Mouse (Mus musculus) monocyte, adult 5-6 weeks (primary cell): Measurements from ENCODE around the gene Copa. TPM values are rescaled to one million over a fixed set of nuclear protein-coding genes. Genes with fewer than 3 reads are reported as not detected.

Experiments used
- ATAC-seq: fragments of 153-309, 156-312 bp; replicated peaks from 2 replicates; pipeline ENCODE4 v1.8.0; 2017; ENCODE audit warnings: mild to moderate bottlenecking; ENCODE audit not compliant: low TSS enrichment, insufficient number of reproducible peaks, severe bottlenecking, poor library complexity, low FRiP score
- total RNA-seq: library from RNA; stranded (forward); fragments of 200-1000, 200-491, 200-594 nt; gene quantifications from 3 replicates; pipeline ENCODE4 v1.2.3, GENCODE M21; 2017

The Copa gene
- total RNA-seq, result 154 to 190 TPM (median 159 TPM) in 3 replicates

- ATAC-seq, result peak; percentile 99
Measured at GRCm38 (mm10) chr1:172082101-172082898, at the start of gene Copa, which contains the start of gene Ncstn. TSS of gene Copa (plus strand) at chr1:172082529. TSS of gene Ncstn (minus strand) at chr1:172082795.

- ATAC-seq, result no peak
Measured at GRCm38 (mm10) chr1:172046410-172046809, 35.9 kb upstream of the Copa start.

- ATAC-seq, result peak; percentile 60; the same call in 1 of the 2 replicates
Measured at GRCm38 (mm10) chr1:172046938-172047337, 35.4 kb upstream of the Copa start.

- no peak for ATAC-seq
Measured at GRCm38 (mm10) chr1:172048241-172048734, 34.0 kb upstream of the Copa start.

GRCm38 (mm10) chr1:172049131-172049782 lies 33.1 kb upstream of the Copa start:
- ATAC-seq, result no peak

- ATAC-seq, result no peak
Measured at GRCm38 (mm10) chr1:172052766-172053279, 29.5 kb upstream of the Copa start.

- no peak for ATAC-seq
Measured at GRCm38 (mm10) chr1:172053541-172054440, 28.5 kb upstream of the Copa start.

- no peak for ATAC-seq
Measured at GRCm38 (mm10) chr1:172056251-172056650, 26.1 kb upstream of the Copa start.

- ATAC-seq, result no peak
Measured at GRCm38 (mm10) chr1:172057491-172057921, 24.8 kb upstream of the Copa start, which contains the start of gene Nhlh1. TSS of gene Nhlh1 (minus strand) at chr1:172057573.

GRCm38 (mm10) chr1:172058321-172058720 lies 24.0 kb upstream of the Copa start:
- ATAC-seq, result no peak

GRCm38 (mm10) chr1:172058874-172059273 lies 23.5 kb upstream of the Copa start:
- no peak for ATAC-seq

- no peak for ATAC-seq
Measured at GRCm38 (mm10) chr1:172060659-172061058, 21.7 kb upstream of the Copa start.

- no peak for ATAC-seq
Measured at GRCm38 (mm10) chr1:172061217-172061616, 21.1 kb upstream of the Copa start.

- no peak for ATAC-seq
Measured at GRCm38 (mm10) chr1:172062101-172062500, 20.2 kb upstream of the Copa start.

GRCm38 (mm10) chr1:172063291-172064023 lies 18.9 kb upstream of the Copa start:
- no peak for ATAC-seq

- ATAC-seq, result no peak
Measured at GRCm38 (mm10) chr1:172064613-172065141, 17.7 kb upstream of the Copa start.

GRCm38 (mm10) chr1:172070227-172070626 lies 12.1 kb upstream of the Copa start:
- no peak for ATAC-seq

GRCm38 (mm10) chr1:172071556-172071955 lies 10.8 kb upstream of the Copa start:
- ATAC-seq, result no peak
